Mouse (Mus musculus) megakaryocyte, embryonic 14.5 days (primary cell): ENCODE data around the gene Usp30.

Source experiments
- FLI1 ChIP-seq: IDR thresholded peaks from 2 replicates; pipeline ENCODE4 v1.6.1; 2012; ENCODE audit warnings: low read length, inconsistent platforms, mixed read lengths
- GATA1 ChIP-seq: IDR thresholded peaks from 3 replicates; pipeline ENCODE4 v1.6.1; 2012; ENCODE audit warnings: mixed read lengths, low read length, inconsistent platforms, borderline replicate concordance

DNA sequence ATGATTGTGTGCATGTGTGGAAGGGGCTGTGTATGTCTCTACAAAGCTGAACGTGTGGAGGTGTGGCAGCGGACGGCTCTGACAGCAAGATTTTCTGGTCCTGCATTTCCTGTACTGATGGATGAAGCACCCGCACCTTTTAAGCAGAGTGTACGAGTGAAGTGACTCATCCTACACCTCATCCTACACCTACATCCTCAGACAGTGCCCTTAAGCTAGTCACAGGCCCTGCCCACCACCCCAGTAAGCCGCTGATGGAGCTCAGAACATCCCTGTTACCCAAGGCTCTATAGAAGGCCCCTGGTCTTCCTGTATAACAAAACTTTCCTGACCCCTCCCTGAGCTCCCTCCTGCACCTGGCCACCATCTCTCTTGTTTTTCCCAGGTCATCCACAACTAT lies 40.9 kb upstream of the Usp30 start:
- TF ChIP-seq GATA1 (no peak), FLI1 (no peak)
